Mouse (Mus musculus) kidney, embryonic 14.5 days (tissue): ENCODE results near the gene Cfap97d2. TPM values are rescaled to one million over a fixed set of nuclear protein-coding genes. Genes with fewer than 3 reads are reported as not detected.
A peak's percentile ranks its signal among the peaks of the same experiment; 100 is the strongest.

Experiments
- ATAC-seq: fragments of 200-750 bp; cut with Nextera tagmentation; 2 replicates; pipeline ENCODE4 v1.8.0; 2017; ENCODE audit warnings: moderate number of reproducible peaks, mild to moderate bottlenecking, moderate TSS enrichment, moderate library complexity; ENCODE audit not compliant: low FRiP score, low TSS enrichment
- H3K27ac ChIP-seq: fragments of 300-500 bp; sonication (generic); 2 replicates; pipeline ENCODE4 v1.5.1; 2014; ENCODE audit warnings: low read depth, mild to moderate bottlenecking, low read length, moderate library complexity, mixed read lengths
- H3K27me3 ChIP-seq: fragments of 300-500 bp; sonication (generic); 2 replicates; pipeline ENCODE4 v1.6.1; 2014; ENCODE audit warnings: mild to moderate bottlenecking, low read length; ENCODE audit not compliant: control insufficient read depth, insufficient read depth
- H3K36me3 ChIP-seq: fragments of 300-500 bp; sonication (generic); 2 replicates; pipeline ENCODE4 v1.6.1; 2014; ENCODE audit warnings: low read length, mixed read lengths; ENCODE audit not compliant: control insufficient read depth, insufficient read depth
- H3K4me1 ChIP-seq: fragments of 300-500 bp; sonication (generic); 2 replicates; pipeline ENCODE4 v1.6.1; 2014; ENCODE audit warnings: low read length, mixed read lengths; ENCODE audit not compliant: control insufficient read depth, insufficient read depth
- H3K4me2 ChIP-seq: fragments of 300-500 bp; sonication (generic); replicated peaks from 2 replicates; pipeline ENCODE4 v1.6.1; 2014; ENCODE audit warnings: low read depth, mild to moderate bottlenecking, low read length
- H3K4me3 ChIP-seq: fragments of 300-500 bp; sonication (generic); 2 replicates; pipeline ENCODE4 v1.5.1; 2014; ENCODE audit warnings: mild to moderate bottlenecking, low read length
- H3K9ac ChIP-seq: fragments of 300-500 bp; sonication (generic); 2 replicates; pipeline ENCODE4 v1.6.1; 2014; ENCODE audit warnings: low read depth, mild to moderate bottlenecking, low read length, moderate library complexity
- H3K9me3 ChIP-seq: fragments of 300-500 bp; sonication (generic); 2 replicates; pipeline ENCODE4 v1.6.1; 2016; ENCODE audit warnings: low read length; ENCODE audit not compliant: control insufficient read depth
- WGBS: fragments of 180-500 bp; shearing (Covaris S2); extraction: QIAGEN DNeasy Blood & Tissue Kit; methylation state at CpG from one replicate; pipeline ENCODE4 v1.1.7; 2014; 5-methylcytosine and 5-hydroxymethylcytosine counted together
- polyA plus RNA-seq: library from polyadenylated mRNA; unstranded; fragments of >200 nt; fragmentation: Nextera tagmentation; extraction: Ambion mirVana; gene quantifications from 2 replicates; pipeline ENCODE4 v1.2.1, GENCODE M21; 2014

Gene Cfap97d2
- polyA plus RNA-seq, 1 experiment from 2014 or later: 0.11 TPM

DNA sequence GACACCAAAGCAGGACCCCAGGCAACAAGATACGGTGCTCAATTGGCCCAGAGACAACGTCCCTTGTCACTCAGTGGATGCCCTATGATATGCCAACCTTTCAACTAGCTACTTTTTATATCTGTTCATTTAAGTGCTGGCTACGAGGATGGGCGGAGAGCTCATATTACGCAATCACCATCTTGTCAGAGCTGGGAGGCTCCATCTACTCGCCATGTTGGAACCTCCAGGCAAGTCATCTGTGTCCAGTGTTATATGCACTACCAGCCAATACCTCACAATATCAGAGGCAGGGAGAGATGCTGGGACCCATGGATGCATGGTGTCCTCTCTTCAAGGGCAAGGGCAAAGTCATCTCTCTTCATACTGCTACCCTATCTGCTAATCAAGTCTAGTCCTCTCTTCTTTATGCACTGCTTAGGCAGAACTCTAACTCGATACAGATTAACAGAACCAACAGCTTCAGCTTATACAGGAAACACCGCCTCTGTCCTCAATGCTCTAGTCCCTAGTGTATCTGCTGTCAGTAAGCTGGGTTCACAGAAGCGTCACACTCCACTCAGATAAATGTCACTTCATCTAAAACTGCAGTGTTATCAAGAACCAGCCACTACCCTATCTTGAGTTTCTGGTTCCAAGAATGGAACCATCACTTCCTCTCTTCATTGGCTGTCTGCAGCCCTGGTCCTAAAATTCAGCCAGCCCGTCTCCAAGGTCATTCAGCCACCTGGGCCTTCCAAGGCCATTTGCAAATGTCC, 34.3 kb upstream of the Cfap97d2 start:
- no peaks in the 10 kb centered on the region for H3K9me3 ChIP-seq
- 78% methylated on average over 10 of the region's 10 CpGs for WGBS
- ATAC-seq: no peak
- H3K27ac ChIP-seq: no peak overlapping the region
- no peak overlapping the region for H3K4me3 ChIP-seq
- no peak overlapping the region for H3K9ac ChIP-seq
- peaks cover 21% of the 10 kb centered on the region; the same call in 1 of the 2 replicates for H3K4me1 ChIP-seq
- H3K4me2 ChIP-seq: no peak overlapping the region
- H3K36me3 ChIP-seq: no peaks in the 10 kb centered on the region
- no peaks in the 10 kb centered on the region for H3K27me3 ChIP-seq

DNA sequence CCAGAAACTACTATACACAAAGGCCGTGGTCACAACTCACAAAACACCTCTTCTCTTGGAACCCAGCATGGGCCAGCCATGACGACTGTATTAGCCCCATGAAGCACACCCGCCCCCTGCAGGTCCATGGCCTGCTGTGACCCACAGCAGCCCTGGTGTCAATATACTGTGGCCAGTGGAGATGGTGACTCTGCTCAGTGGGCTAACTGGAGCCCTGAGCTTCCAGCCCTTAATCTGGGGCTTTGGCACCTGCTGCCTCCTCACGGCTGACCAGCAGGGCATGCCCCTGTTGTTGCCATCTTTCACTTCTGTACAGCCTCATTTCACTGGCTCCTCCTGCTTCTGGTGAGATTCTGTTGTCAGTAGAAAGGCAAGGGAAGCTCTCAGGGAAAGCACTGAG, 32.5 kb upstream of the Cfap97d2 start:
- 76% methylated on average over 4 of the region's 4 CpGs for WGBS
- H3K36me3 ChIP-seq: no peaks in the 10 kb centered on the region
- no peak for ATAC-seq
- H3K9me3 ChIP-seq: no peaks in the 10 kb centered on the region
- no peak overlapping the region for H3K9ac ChIP-seq
- no peaks in the 10 kb centered on the region for H3K27me3 ChIP-seq
- no peak overlapping the region for H3K4me2 ChIP-seq
- H3K4me1 ChIP-seq: peaks cover 19% of the 10 kb centered on the region; the same call in 1 of the 2 replicates
- H3K27ac ChIP-seq: no peak overlapping the region
- H3K4me3 ChIP-seq: no peak overlapping the region

DNA sequence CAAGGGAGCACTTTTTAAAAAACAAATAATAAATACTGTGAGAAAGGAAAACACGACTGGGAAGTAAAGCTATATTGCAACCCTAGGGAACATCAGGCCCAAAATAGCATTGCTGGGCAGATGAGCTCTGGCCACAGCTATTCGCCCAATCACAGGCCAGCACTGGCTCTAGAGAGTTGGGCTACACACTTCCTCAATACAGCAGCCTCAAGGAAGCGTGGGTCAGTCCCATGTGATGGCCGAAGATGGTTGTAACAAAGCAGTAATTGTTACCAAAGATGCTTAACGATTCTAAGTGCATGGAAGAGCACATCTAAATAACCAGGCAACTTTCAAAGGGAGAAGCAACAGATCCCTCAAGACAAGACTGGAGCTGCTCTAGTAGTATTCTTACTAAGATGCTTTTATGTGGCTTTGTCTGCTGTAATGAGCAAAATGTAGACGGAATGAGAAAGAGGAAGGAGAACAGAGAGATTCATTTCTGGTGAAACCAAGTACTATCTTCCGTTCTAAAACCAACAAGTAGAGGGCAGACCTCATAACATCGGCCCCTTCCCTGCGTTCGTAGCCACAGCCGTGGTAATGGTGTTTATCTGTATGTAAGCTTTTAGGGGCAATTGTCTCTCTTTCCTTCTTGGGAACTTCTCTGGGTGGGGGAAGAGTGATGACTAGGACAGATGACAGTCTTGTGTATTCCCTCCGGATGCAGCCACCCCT, 31.2 kb upstream of the Cfap97d2 start:
- no peak for ATAC-seq
- H3K27me3 ChIP-seq: peaks cover 5% of the 10 kb centered on the region
- H3K27ac ChIP-seq: no peak overlapping the region
- H3K4me2 ChIP-seq: no peak overlapping the region; the same call in 1 of the 2 replicates
- H3K4me3 ChIP-seq: no peak overlapping the region
- no peak overlapping the region for H3K9ac ChIP-seq
- H3K9me3 ChIP-seq: no peaks in the 10 kb centered on the region
- peaks cover 15% of the 10 kb centered on the region; the same call in 1 of the 2 replicates for H3K4me1 ChIP-seq
- no peaks in the 10 kb centered on the region for H3K36me3 ChIP-seq
- WGBS: 71% methylated on average over 12 of the region's 12 CpGs

DNA sequence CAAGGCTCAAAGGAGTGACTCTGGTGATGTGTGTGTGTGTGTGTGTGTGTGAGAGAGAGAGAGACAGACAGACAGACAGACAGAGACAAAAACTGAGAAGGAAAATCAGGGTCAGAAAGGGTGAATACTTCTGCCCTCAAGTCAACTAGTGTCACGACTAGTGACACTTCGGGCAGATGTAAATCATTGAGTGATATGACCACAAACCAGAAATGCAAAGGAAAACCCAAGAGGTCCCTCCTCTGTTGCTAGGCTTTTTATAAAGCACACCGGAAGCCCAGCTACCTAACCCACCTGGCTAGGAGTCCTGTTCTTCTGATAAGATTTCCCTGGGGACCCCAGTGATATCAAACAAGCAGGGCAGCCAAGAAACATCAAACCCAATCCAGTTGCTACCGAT, 30.6 kb upstream of the Cfap97d2 start:
- Histone ChIP-seq H3K27me3 (peaks cover 5% of the 10 kb centered on the region), H3K4me2 (peak overlapping the region; percentile 73), H3K9ac (no peak overlapping the region), H3K36me3 (no peaks in the 10 kb centered on the region), H3K4me1 (peaks cover 12% of the 10 kb centered on the region; the same call in 1 of the 2 replicates), H3K9me3 (no peaks in the 10 kb centered on the region), H3K4me3 (peak overlapping the region; percentile 76; the same call in 1 of the 2 replicates), H3K27ac (no peak overlapping the region)
- ATAC-seq: no peak
- WGBS: 63% methylated on average over 4 of the region's 4 CpGs

DNA sequence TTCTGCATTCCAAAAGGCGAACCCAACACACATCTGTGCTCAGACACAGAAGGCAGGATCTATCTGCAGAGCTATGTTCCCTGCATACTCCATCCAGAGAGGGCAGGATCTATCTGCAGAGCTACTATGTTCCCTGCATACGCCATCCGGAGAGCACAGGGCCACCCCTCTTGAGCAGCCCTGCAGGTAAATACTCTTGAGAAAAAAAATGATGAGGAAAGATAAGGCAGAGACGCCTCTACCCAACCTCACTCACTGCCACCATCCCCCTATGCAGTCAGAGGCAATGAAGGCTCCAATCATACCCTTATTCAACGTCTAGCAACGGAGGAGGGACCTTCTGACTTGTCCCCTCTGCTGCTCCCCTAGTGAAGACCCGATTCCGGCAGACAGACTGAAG, 30.2 kb upstream of the Cfap97d2 start:
- peaks cover 12% of the 10 kb centered on the region; the same call in 1 of the 2 replicates for H3K4me1 ChIP-seq
- peak overlapping the region; percentile 76; the same call in 1 of the 2 replicates for H3K4me3 ChIP-seq
- H3K9ac ChIP-seq: peak overlapping the region; percentile 69; the same call in 1 of the 2 replicates
- no peaks in the 10 kb centered on the region for H3K9me3 ChIP-seq
- peak overlapping the region; percentile 73 for H3K4me2 ChIP-seq
- ATAC-seq: no peak
- WGBS: 42% methylated on average over 8 of the region's 8 CpGs
- H3K27me3 ChIP-seq: peaks cover 5% of the 10 kb centered on the region
- 0 out of 2 replicates have a peak overlapping the region, but pooled peaks have one; percentile 78 for H3K27ac ChIP-seq
- no peaks in the 10 kb centered on the region for H3K36me3 ChIP-seq

DNA sequence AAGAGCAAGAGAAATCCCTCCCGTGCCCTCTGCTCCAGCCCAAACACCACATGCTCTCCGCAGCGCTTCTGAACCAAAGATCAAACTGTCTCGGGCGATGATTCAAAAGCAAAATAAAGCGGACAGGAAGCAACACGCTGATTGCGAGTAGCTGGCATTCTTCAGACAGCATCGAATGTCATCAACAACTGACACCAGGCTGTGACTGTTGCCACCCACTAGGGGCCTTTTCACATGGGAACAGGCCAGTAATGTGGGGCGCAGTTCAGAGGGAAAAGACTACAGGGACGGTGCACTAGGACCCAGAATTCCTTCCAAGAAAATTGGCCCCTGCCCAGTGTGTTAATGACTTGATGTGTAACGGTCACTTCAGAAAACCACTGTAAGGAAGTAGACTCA, 29.4 kb upstream of the Cfap97d2 start:
- Histone ChIP-seq H3K27ac (0 out of 2 replicates have a peak overlapping the region, but pooled peaks have one; percentile 78), H3K36me3 (no peaks in the 10 kb centered on the region), H3K4me2 (peak overlapping the region; percentile 73), H3K4me1 (peaks cover 12% of the 10 kb centered on the region; the same call in 1 of the 2 replicates), H3K9ac (peak overlapping the region; percentile 69; the same call in 1 of the 2 replicates), H3K4me3 (peak overlapping the region; percentile 76), H3K9me3 (no peaks in the 10 kb centered on the region), H3K27me3 (peaks cover 5% of the 10 kb centered on the region)
- WGBS: under 1% methylated on average over 12 of the region's 12 CpGs
- 0 out of 2 replicates have a peak, but pooled peaks have one; percentile 17 for ATAC-seq

DNA sequence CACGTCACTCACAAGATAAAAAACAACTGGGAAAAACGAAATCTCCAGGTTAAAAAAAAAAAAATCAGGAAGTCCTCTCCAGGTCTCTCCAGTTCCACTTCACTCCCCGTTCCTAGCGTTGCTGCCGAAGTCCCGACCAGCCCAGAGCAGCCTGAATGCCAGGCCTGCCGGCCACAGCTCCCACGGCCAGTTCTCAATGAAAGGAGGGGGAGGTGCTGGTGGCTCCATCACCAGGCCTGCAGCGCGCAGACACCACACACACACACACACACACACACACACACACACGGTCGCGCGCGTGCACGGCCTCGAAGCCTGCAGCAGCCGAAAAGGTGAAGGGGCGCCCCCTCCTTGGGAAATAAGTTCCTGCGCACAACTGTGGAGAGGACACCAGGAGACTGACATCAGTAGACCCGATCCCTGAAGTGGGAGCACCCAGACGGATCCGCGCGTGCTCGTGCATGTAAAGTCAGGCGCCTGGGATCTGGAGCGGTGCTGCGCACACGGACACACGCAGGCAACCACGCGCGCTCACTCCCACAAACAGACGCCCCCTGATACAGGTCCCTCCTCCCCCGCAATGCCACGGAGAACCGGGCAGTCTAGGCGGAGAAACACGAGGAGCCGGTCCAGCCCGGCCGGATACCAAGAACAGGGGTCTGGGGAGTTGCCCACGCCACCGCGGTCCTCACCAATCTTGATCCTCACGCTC, 28.8 kb upstream of the Cfap97d2 start:
- WGBS: under 1% methylated on average over 46 of the region's 47 CpGs
- no peaks in the 10 kb centered on the region for H3K9me3 ChIP-seq
- ATAC-seq: peak; percentile 73
- peak overlapping the region; percentile 69 for H3K9ac ChIP-seq
- peak overlapping the region; percentile 78; the same call in 1 of the 2 replicates for H3K27ac ChIP-seq
- peaks cover 12% of the 10 kb centered on the region; the same call in 1 of the 2 replicates for H3K4me1 ChIP-seq
- no peaks in the 10 kb centered on the region for H3K36me3 ChIP-seq
- H3K27me3 ChIP-seq: peaks cover 5% of the 10 kb centered on the region
- peak overlapping the region; percentile 73 for H3K4me2 ChIP-seq
- H3K4me3 ChIP-seq: peak overlapping the region; percentile 76

DNA sequence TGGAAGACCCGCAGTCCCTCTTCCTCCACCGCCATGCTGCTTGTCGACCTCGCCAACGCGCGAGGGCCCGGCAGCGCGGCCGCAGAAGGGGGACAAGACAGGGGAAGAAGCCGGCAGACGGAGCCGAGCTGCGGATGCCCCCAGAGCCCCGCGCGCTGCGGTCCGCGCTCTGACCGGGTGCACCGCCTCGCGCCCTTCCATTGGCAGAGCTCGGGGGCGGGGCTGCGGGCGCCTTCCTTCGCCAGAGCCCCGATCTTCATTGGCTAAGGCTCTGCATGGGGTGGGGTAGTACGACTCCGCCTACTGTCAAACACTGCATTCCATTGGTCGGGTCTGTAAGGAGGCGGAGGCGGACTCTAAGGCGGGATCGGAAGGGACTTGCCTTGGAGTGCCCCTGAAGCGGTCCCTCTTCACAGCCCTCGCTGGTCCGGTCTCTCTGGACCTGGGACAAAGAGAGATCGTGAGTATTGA, 28.2 kb upstream of the Cfap97d2 start, which contains the start of gene Rasa3:
TSS of gene Rasa3 (minus strand) at position 191 of the 471 bp plus-strand sequence.
- ATAC-seq: peak; percentile 99
- H3K27ac ChIP-seq: peak within 1 kb of the TSS; percentile 78; the same call in 1 of the 2 replicates
- WGBS: under 1% methylated on average over 41 of the region's 42 CpGs

More for the DNA sequence above, 28.2 kb upstream of the Cfap97d2 start, which contains the start of gene Rasa3:
- peak within 1 kb of the TSS; percentile 76 for H3K4me3 ChIP-seq
- H3K9ac ChIP-seq: peak within 1 kb of the TSS; percentile 69
- H3K36me3 ChIP-seq: no peaks in the 10 kb centered on the region
- peak within 1 kb of the TSS; percentile 73 for H3K4me2 ChIP-seq
- no peaks in the 10 kb centered on the region for H3K9me3 ChIP-seq
- H3K27me3 ChIP-seq: peaks cover 5% of the 10 kb centered on the region
- H3K4me1 ChIP-seq: peaks cover 12% of the 10 kb centered on the region; the same call in 1 of the 2 replicates
